Mouse (Mus musculus) kidney, adult 2 months (tissue): Measurements from ENCODE around the gene Pparg. TPM values are rescaled to one million over a fixed set of nuclear protein-coding genes. Genes with fewer than 3 reads are reported as not detected.

Source experiments
- DNase-seq: peaks from one replicate; pipeline ENCODE4 v3.0.0; 2021
- H3K27ac ChIP-seq: fragments of 200-500 bp; 2 replicates; pipeline ENCODE4 v1.5.1; 2012; ENCODE audit warnings: low read depth, low read length, control low read depth, inconsistent platforms; ENCODE audit not compliant: insufficient read depth
- H3K27me3 ChIP-seq: fragments of 200-500 bp; replicated peaks from 2 replicates; pipeline ENCODE4 v1.6.1; 2012; ENCODE audit warnings: mild to moderate bottlenecking, moderate library complexity, low read length, inconsistent platforms; ENCODE audit not compliant: control insufficient read depth, insufficient read depth
- H3K36me3 ChIP-seq: fragments of 200-500 bp; 2 replicates; pipeline ENCODE4 v1.6.1; 2012; ENCODE audit warnings: mild to moderate bottlenecking, moderate library complexity, low read length, inconsistent platforms; ENCODE audit not compliant: control insufficient read depth, insufficient read depth
- H3K4me1 ChIP-seq: fragments of 200-500 bp; 2 replicates; pipeline ENCODE4 v1.6.1; 2011; ENCODE audit warnings: low read length; ENCODE audit not compliant: control insufficient read depth, insufficient read depth
- H3K4me3 ChIP-seq: fragments of 200-500 bp; 2 replicates; pipeline ENCODE4 v1.5.1; 2011; ENCODE audit warnings: mild to moderate bottlenecking, low read depth, low read length, control low read depth; ENCODE audit not compliant: insufficient read depth
- CTCF ChIP-seq: fragments of 200-500 bp; conservative IDR thresholded peaks from 2 replicates; pipeline ENCODE4 v1.5.1; 2011; ENCODE audit warnings: low read depth, mild to moderate bottlenecking, control low read depth, low read length, moderate library complexity, mixed read lengths; ENCODE audit not compliant: insufficient read depth, insufficient read length
- POLR2A ChIP-seq: fragments of 200-500 bp; IDR thresholded peaks from one replicate; pipeline ENCODE4 v1.6.1; 2011; ENCODE audit warnings: low read depth, low read length, control low read depth
- WGBS: fragments of 180-500 bp; shearing (Covaris S2); methylation state at CpG from one replicate; pipeline ENCODE4 v1.1.7; 2018; 5-methylcytosine and 5-hydroxymethylcytosine counted together
- polyA plus RNA-seq: library from polyadenylated mRNA; depleted of rRNA; stranded (reverse); fragments of >200 nt; gene quantifications from 2 replicates; pipeline ENCODE4 v1.2.3, GENCODE M21; 2012

The Pparg gene
- polyA plus RNA-seq, 1 experiment, result 13.5 TPM

- Histone ChIP-seq H3K36me3 (no peaks in the 10 kb centered on the region), H3K27ac (no peak overlapping the region), H3K27me3 (no peaks in the 10 kb centered on the region), H3K4me3 (no peak overlapping the region), H3K4me1 (no peaks in the 10 kb centered on the region)
- WGBS, result 22% methylated on average over 12 of the region's 12 CpGs
- DNase-seq, result no peak
- TF ChIP-seq CTCF (no peak), POLR2A (no peak)
Observed at GRCm38 (mm10) chr6:115519275-115519699, 158.5 kb downstream of the Pparg start.

DNA sequence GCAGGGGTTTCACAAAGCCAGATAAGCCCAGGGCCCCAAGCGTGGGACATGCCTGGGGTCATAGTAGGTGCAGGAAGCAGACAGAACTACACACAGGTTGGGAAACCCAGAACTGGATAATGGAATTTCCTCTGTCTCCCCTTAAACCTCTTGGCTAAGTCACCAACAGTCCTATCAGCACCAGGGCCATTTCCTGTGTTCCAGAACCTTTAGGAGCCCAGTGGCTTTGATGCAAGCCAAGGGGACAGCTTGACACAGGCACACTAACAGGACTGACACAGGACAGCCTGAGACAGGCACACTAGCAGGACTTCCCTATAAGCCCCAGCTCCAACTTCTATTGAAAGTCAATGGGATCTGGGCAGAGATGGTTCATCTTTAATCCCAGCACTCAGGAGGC lies 161.2 kb downstream of the Pparg start:
- Histone ChIP-seq H3K4me1 (no peaks in the 10 kb centered on the region), H3K27ac (no peak overlapping the region), H3K4me3 (no peak overlapping the region), H3K36me3 (no peaks in the 10 kb centered on the region), H3K27me3 (no peaks in the 10 kb centered on the region)
- no peak for TF ChIP-seq POLR2A
- TF ChIP-seq CTCF, result no peak
- DNase-seq, result no peak
- 82% methylated on average over 1 of the region's 1 CpGs for WGBS

DNA sequence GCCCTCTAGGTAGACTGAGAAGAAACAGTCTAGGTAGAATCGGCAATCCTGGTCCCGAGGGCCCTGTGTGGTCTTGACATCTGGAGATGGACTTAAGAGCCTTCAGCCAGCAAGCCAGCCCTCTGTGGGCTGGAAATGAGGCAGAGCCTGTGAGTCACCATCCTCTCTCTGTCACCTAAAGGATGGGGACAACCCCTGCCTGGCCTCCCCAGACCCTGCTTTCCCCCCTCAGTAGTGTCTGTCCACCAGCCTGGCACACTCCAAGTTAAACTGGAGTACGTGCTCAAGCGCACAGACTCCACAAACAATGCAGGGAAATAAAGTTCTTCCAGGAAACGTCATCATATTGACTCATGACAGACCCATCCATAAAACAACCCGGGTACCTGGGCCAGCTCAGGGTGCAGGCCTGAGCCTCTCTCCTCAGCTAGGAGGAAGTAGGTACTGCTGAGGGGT lies 162.0 kb downstream of the Pparg start:
- Histone ChIP-seq H3K4me1 (no peaks in the 10 kb centered on the region), H3K27ac (no peak overlapping the region), H3K4me3 (no peak overlapping the region), H3K27me3 (no peaks in the 10 kb centered on the region), H3K36me3 (no peaks in the 10 kb centered on the region)
- WGBS, result 61% methylated on average over 6 of the region's 6 CpGs
- DNase-seq, result peak; percentile 49
- TF ChIP-seq POLR2A, result no peak
- no peak for TF ChIP-seq CTCF

GRCm38 (mm10) chr6:115523201-115523600 lies 162.4 kb downstream of the Pparg start:
- Histone ChIP-seq H3K27me3 (no peaks in the 10 kb centered on the region), H3K27ac (no peak overlapping the region)
- 58% methylated on average over 9 of the region's 9 CpGs for WGBS

GRCm38 (mm10) chr6:115524449-115524990 lies 163.8 kb downstream of the Pparg start:
- no peak overlapping the region for H3K4me3 ChIP-seq
- H3K27ac ChIP-seq, result no peak overlapping the region
- H3K36me3 ChIP-seq, result no peaks in the 10 kb centered on the region
- H3K4me1 ChIP-seq, result no peaks in the 10 kb centered on the region
- DNase-seq, result no peak
- H3K27me3 ChIP-seq, result no peaks in the 10 kb centered on the region
- WGBS, result 64% methylated on average over 9 of the region's 9 CpGs
- TF ChIP-seq POLR2A, result no peak
- TF ChIP-seq CTCF, result no peak

More at GRCm38 (mm10) chr6:115523201-115523600, 162.4 kb downstream of the Pparg start:
- H3K4me1 ChIP-seq, result no peaks in the 10 kb centered on the region
- no peaks in the 10 kb centered on the region for H3K36me3 ChIP-seq
- TF ChIP-seq POLR2A (no peak), CTCF (no peak)
- no peak overlapping the region for H3K4me3 ChIP-seq
- DNase-seq, result peak; percentile 33

- no peak for DNase-seq
- H3K4me3 ChIP-seq, result no peak overlapping the region
- WGBS, result 93% methylated on average over 3 of the region's 3 CpGs
- no peaks in the 10 kb centered on the region for H3K27me3 ChIP-seq
- H3K27ac ChIP-seq, result no peak overlapping the region
- no peak for TF ChIP-seq POLR2A
- no peak for TF ChIP-seq CTCF
- H3K4me1 ChIP-seq, result no peaks in the 10 kb centered on the region
- H3K36me3 ChIP-seq, result no peaks in the 10 kb centered on the region
Observed at GRCm38 (mm10) chr6:115527418-115527817, 166.7 kb downstream of the Pparg start.

GRCm38 (mm10) chr6:115528372-115528771 lies 167.6 kb downstream of the Pparg start:
- 93% methylated on average over 4 of the region's 4 CpGs for WGBS
- no peak for TF ChIP-seq POLR2A
- no peak for TF ChIP-seq CTCF
- no peak overlapping the region for H3K27ac ChIP-seq

More at GRCm38 (mm10) chr6:115528372-115528771, 167.6 kb downstream of the Pparg start:
- Histone ChIP-seq H3K4me3 (no peak overlapping the region), H3K27me3 (no peaks in the 10 kb centered on the region), H3K36me3 (no peaks in the 10 kb centered on the region), H3K4me1 (no peaks in the 10 kb centered on the region)
- no peak for DNase-seq
